Mouse (Mus musculus) kidney, postnatal 0 days (tissue): Measurements from ENCODE around the gene Foxm1. TPM values are rescaled to one million over a fixed set of nuclear protein-coding genes. Genes with fewer than 3 reads are reported as not detected.
"Not testable (repeated sequence)": the region's sequence is repeated elsewhere in the genome, so short reads cannot be mapped to it uniquely, and the experiment has no call there.

Experiments
- ATAC-seq: fragments of 200-750 bp; cut with Nextera tagmentation; replicated peaks from 2 replicates; pipeline ENCODE4 v1.8.0; 2017; ENCODE audit warnings: low read depth, moderate number of reproducible peaks, moderate TSS enrichment, moderate library complexity; ENCODE audit not compliant: low FRiP score
- DNase-seq: peaks from one replicate; pipeline ENCODE4 v3.0.0-alpha.2; 2016; ENCODE audit warnings: low spot score
- H3K27ac ChIP-seq: fragments of 300-500 bp; sonication (generic); 2 replicates; pipeline ENCODE4 v1.5.1; 2014; ENCODE audit warnings: mild to moderate bottlenecking
- H3K27me3 ChIP-seq: fragments of 300-500 bp; sonication (generic); 2 replicates; pipeline ENCODE4 v1.6.1; 2014; ENCODE audit warnings: low read length, mixed read lengths; ENCODE audit not compliant: insufficient read depth
- H3K36me3 ChIP-seq: fragments of 300-500 bp; sonication (generic); 2 replicates; pipeline ENCODE4 v1.6.1; 2014; ENCODE audit warnings: low read length, mixed read lengths; ENCODE audit not compliant: insufficient read depth
- H3K4me1 ChIP-seq: fragments of 300-500 bp; sonication (generic); replicated peaks from 2 replicates; pipeline ENCODE4 v1.6.1; 2014; ENCODE audit warnings: antibody characterized with exemption, low read length, mixed read lengths; ENCODE audit not compliant: insufficient read depth
- H3K4me2 ChIP-seq: fragments of 300-500 bp; sonication (generic); 2 replicates; pipeline ENCODE4 v1.6.1; 2014; ENCODE audit warnings: mild to moderate bottlenecking, low read length, moderate library complexity, mixed read lengths
- H3K4me3 ChIP-seq: fragments of 300-500 bp; sonication (generic); replicated peaks from 2 replicates; pipeline ENCODE4 v1.5.1; 2014; ENCODE audit warnings: low read depth, low read length
- H3K9ac ChIP-seq: fragments of 300-500 bp; sonication (generic); 2 replicates; pipeline ENCODE4 v1.6.1; 2014; ENCODE audit warnings: low read depth, low read length
- H3K9me3 ChIP-seq: fragments of 300-500 bp; sonication (generic); replicated peaks from 2 replicates; pipeline ENCODE4 v1.6.1; 2016; ENCODE audit warnings: low read length, inconsistent platforms, mixed read lengths
- CTCF ChIP-seq: IDR thresholded peaks from 2 replicates; pipeline ENCODE4 v1.5.1; 2016; ENCODE audit warnings: antibody characterized with exemption, low read depth, mild to moderate bottlenecking, moderate library complexity
- WGBS: fragments of 180-500 bp; shearing (Covaris S2); extraction: QIAGEN DNeasy Blood & Tissue Kit; methylation state at CpG from one replicate; pipeline ENCODE4 v1.1.7; 2014; 5-methylcytosine and 5-hydroxymethylcytosine counted together
- polyA plus RNA-seq: library from polyadenylated mRNA; unstranded; fragments of >200 nt; fragmentation: Nextera tagmentation; extraction: Ambion mirVana; gene quantifications from 2 replicates; pipeline ENCODE4 v1.2.1, GENCODE M21; 2015

Gene Foxm1
- polyA plus RNA-seq, 1 experiment from 2014 or later = 11.8 TPM

GRCm38 (mm10) chr6:128366466-128366865, 3.7 kb downstream of the Foxm1 start:
- H3K27ac ChIP-seq = no peak overlapping the region
- H3K36me3 ChIP-seq = peaks cover 35% of the 10 kb centered on the region
- no peak overlapping the region for H3K9ac ChIP-seq
- H3K27me3 ChIP-seq = no peaks in the 10 kb centered on the region
- H3K9me3 ChIP-seq = no peaks in the 10 kb centered on the region
- H3K4me3 ChIP-seq = no peak overlapping the region
- ATAC-seq (no peak), DNase-seq (no peak)
- no peak for TF ChIP-seq CTCF
- over 99% methylated on average over 5 of the region's 5 CpGs for WGBS
- H3K4me2 ChIP-seq = no peak overlapping the region
- 0 out of 2 replicates have a peak, but pooled peaks cover 4% of the 10 kb centered on the region for H3K4me1 ChIP-seq

- H3K9ac ChIP-seq = no peak overlapping the region
- TF ChIP-seq CTCF = no peak
- DNase-seq = no peak
- H3K36me3 ChIP-seq = peaks cover 63% of the 10 kb centered on the region
- H3K27ac ChIP-seq = no peak overlapping the region
- H3K27me3 ChIP-seq = no peaks in the 10 kb centered on the region
- H3K4me1 ChIP-seq = no peaks in the 10 kb centered on the region
- no peaks in the 10 kb centered on the region for H3K9me3 ChIP-seq
- H3K4me3 ChIP-seq = no peak overlapping the region
- H3K4me2 ChIP-seq = no peak overlapping the region
- ATAC-seq = no peak
- WGBS = 90% methylated on average over 5 of the region's 5 CpGs
These were observed 7.3 kb downstream of the Foxm1 start for GRCm38 (mm10) chr6:128370040-128370439.

- no peak within 1 kb of the TSS for H3K4me2 ChIP-seq
- WGBS = 43% methylated on average over 6 of the region's 6 CpGs
- no peaks in the 10 kb centered on the region for H3K9me3 ChIP-seq
- no peaks in the 10 kb centered on the region for H3K27me3 ChIP-seq
- no peaks in the 10 kb centered on the region for H3K4me1 ChIP-seq
- H3K27ac ChIP-seq = no peak within 1 kb of the TSS
- ATAC-seq = peak; percentile 63
- H3K9ac ChIP-seq = no peak within 1 kb of the TSS
- peak; percentile 72 for DNase-seq
- H3K4me3 ChIP-seq = no peak within 1 kb of the TSS
- H3K36me3 ChIP-seq = peaks cover 41% of the 10 kb centered on the region
- no peak for TF ChIP-seq CTCF
These were observed 12.4 kb downstream of the Foxm1 start, which contains the start of the genes Tex52 and Gm44596 for GRCm38 (mm10) chr6:128375192-128375591. Tex52 (plus strand) TSS chr6:128375456. Gm44596 (plus strand) TSS chr6:128375503.

DNA sequence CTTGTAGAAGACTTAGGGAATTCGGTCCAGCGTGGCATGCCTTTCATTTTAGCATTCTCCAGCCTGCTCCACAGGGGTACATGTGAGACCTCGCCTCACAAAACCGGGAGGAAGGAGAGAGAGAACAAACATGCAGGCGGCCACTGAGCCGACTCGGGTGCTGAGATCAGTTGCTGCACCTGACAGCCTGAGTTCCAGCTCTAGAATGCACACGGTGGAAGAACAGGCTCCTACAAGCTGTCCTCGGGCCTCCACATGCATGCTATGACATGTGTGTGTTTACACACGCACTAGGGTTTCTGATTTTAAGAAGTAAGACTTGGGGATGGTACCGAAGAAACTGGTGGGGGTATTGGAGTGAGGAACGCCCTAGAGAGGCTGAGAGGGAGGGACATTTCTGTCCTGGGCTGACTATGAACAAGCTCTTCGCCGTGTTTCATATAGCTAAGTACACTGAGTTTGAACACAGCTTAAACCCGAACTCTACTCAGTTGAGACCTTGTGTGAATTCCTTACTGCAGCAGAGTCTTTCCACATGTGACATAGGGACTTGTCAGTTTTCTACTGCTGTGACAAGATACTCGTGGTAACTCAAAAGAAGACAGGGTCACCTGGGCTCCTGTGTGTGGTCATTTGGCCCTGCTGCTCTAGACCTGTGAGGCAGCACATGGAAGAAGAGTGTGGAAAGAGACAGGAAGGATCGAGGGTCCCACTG, 13.8 kb downstream of the Foxm1 start:
- no peak overlapping the region for H3K9ac ChIP-seq
- ATAC-seq = no peak
- H3K4me2 ChIP-seq = no peak overlapping the region
- no peaks in the 10 kb centered on the region for H3K9me3 ChIP-seq
- no peaks in the 10 kb centered on the region for H3K4me1 ChIP-seq
- no peaks in the 10 kb centered on the region for H3K27me3 ChIP-seq
- no peak for TF ChIP-seq CTCF
- 89% methylated on average over 17 of the region's 17 CpGs for WGBS
- H3K4me3 ChIP-seq = no peak overlapping the region
- H3K36me3 ChIP-seq = peaks cover 30% of the 10 kb centered on the region
- H3K27ac ChIP-seq = no peak overlapping the region
- DNase-seq = no peak

DNA sequence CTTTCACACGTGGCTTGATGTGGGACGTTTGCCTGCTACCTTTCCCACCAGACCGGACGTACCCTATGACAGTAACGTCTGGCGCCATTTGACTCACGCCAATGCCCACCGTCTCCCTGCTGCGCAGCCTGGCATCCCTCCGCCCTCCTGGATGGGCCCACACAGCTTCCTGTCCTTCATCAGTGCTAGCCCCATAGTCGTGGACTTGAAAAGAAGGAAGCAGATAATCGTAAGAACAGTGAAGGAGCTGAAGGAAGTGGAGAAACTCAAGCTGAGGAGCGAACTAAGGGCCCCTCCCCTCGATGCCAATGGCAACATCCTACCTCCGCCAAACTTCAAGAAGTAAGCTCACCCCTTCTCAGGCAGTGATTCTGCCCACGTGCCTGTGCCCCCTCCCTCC, 16.9 kb downstream of the Foxm1 start:
- Histone ChIP-seq H3K4me3 (no peak overlapping the region), H3K9me3 (no peaks in the 10 kb centered on the region), H3K27me3 (no peaks in the 10 kb centered on the region), H3K27ac (no peak overlapping the region), H3K9ac (no peak overlapping the region), H3K4me1 (no peaks in the 10 kb centered on the region), H3K36me3 (peaks cover 3% of the 10 kb centered on the region; the same call in 1 of the 2 replicates), H3K4me2 (no peak overlapping the region)
- WGBS = 80% methylated on average over 16 of the region's 16 CpGs
- DNase-seq (no peak), ATAC-seq (no peak)
- TF ChIP-seq CTCF = no peak

DNA sequence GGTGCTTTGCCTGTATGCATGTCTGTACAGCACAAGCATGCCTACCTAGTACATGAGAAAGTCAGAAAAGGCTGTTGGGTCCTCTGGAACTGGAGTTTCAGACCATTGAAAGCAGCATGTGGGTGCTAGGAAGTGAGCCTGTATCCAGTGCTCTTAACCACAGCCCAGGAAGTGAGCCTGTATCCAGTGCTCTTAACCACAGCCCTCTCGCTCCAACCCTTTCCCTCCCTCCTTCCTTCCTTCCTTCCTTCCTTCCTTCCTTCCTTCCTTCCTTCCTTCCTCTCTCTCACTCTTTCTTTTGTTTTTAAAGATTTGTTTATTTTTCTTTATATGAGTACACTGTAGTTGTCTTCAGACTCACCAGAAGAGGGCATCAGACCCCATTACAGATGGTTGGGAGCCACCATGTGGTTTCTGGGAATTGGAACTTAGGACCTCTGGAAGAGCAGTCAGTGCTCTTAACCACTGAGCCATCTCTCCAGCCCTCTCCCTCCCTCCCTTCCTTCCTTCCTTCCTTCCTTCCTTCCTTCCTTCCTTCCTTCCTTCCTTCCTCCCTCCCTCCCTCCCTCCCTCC, 17.9 kb downstream of the Foxm1 start:
- not testable (repeated sequence) for H3K9me3 ChIP-seq, ATAC-seq, H3K36me3 ChIP-seq, H3K4me1 ChIP-seq, H3K4me3 ChIP-seq, H3K9ac ChIP-seq, DNase-seq, H3K27ac ChIP-seq, H3K4me2 ChIP-seq, H3K27me3 ChIP-seq
- WGBS = 65% methylated on average over 1 of the region's 1 CpGs
- TF ChIP-seq CTCF = peak; percentile 67
